Mouse (Mus musculus) hindbrain, embryonic 12.5 days (tissue): ENCODE measurements around the gene Snx27. TPM values are rescaled to one million over a fixed set of nuclear protein-coding genes. Genes with fewer than 3 reads are reported as not detected.

Experiments
- ATAC-seq: fragments of 200-750 bp; cut with Nextera tagmentation; 2 replicates; pipeline ENCODE4 v1.8.0; 2017; ENCODE audit warnings: moderate TSS enrichment; ENCODE audit not compliant: low FRiP score
- H3K27ac ChIP-seq: fragments of 300-500 bp; sonication (generic); 2 replicates; pipeline ENCODE4 v1.5.1; 2016; ENCODE audit warnings: mild to moderate bottlenecking
- H3K27me3 ChIP-seq: fragments of 300-500 bp; sonication (generic); 2 replicates; pipeline ENCODE4 v1.6.1; 2016; ENCODE audit warnings: mild to moderate bottlenecking
- H3K36me3 ChIP-seq: fragments of 300-500 bp; sonication (generic); 2 replicates; pipeline ENCODE4 v1.6.1; 2016; ENCODE audit warnings: mild to moderate bottlenecking
- H3K4me1 ChIP-seq: fragments of 300-500 bp; sonication (generic); 2 replicates; pipeline ENCODE4 v1.6.1; 2016
- H3K4me2 ChIP-seq: fragments of 300-500 bp; sonication (generic); replicated peaks from 2 replicates; pipeline ENCODE4 v1.6.1; 2016; ENCODE audit warnings: mild to moderate bottlenecking
- H3K4me3 ChIP-seq: fragments of 300-500 bp; sonication (generic); 2 replicates; pipeline ENCODE4 v1.5.1; 2016; ENCODE audit warnings: mild to moderate bottlenecking
- H3K9ac ChIP-seq: fragments of 300-500 bp; sonication (generic); 2 replicates; pipeline ENCODE4 v1.6.1; 2016; ENCODE audit warnings: mild to moderate bottlenecking, moderate library complexity
- H3K9me3 ChIP-seq: fragments of 300-500 bp; sonication (generic); replicated peaks from 2 replicates; pipeline ENCODE4 v1.6.1; 2016; ENCODE audit warnings: mild to moderate bottlenecking
- WGBS: fragments of 180-500 bp; shearing (Covaris S2); methylation state at CpG from one replicate; pipeline ENCODE4 v1.1.7; 2016; 5-methylcytosine and 5-hydroxymethylcytosine counted together
- polyA plus RNA-seq: library from polyadenylated mRNA; unstranded; fragments of >200 nt; fragmentation: Nextera tagmentation; extraction: Ambion mirVana; gene quantifications from 2 replicates; pipeline ENCODE4 v1.2.1, GENCODE M21; 2016

Gene Snx27
- polyA plus RNA-seq, 1 experiment from 2014 or later, result 73.3 TPM

DNA sequence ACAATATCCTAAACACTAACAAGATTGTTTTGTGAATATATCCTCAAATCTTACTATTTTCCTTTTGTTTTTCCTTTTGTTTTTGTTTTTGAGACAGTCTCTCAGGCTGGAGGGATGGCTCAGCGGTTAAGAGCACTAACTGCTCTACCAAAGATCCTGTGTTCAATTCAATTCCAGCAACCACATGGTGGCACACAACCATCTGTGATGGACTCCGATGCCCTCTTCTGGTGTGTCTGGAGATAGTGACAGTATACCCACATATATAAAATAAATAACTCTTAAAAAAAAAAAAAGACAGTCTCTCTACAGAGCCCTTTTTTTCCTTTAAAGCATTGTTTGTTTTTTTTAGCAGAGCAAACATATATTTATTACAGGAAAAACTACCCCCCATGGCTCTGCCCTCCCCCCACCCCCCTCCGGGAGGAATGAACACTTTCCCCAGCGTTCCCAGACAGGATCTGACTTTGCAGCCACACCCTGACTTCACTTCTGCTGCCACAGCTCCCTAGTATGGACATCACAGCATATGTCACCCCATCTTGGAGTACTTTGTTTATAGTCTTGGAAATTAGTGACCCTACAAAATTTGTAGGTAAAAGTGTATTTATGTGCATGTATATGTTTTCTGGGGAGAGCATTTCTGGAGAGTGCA, 18.0 kb downstream of the Snx27 start:
- WGBS, result 83% methylated on average over 4 of the region's 4 CpGs
- H3K4me3 ChIP-seq, result no peak overlapping the region
- no peak overlapping the region for H3K4me2 ChIP-seq
- ATAC-seq, result no peak
- no peak overlapping the region for H3K27ac ChIP-seq
- peaks cover 13% of the 10 kb centered on the region for H3K36me3 ChIP-seq
- H3K4me1 ChIP-seq, result 0 out of 2 replicates have a peak, but pooled peaks cover 4% of the 10 kb centered on the region
- H3K9ac ChIP-seq, result no peak overlapping the region
- no peaks in the 10 kb centered on the region for H3K27me3 ChIP-seq
- H3K9me3 ChIP-seq, result no peaks in the 10 kb centered on the region

DNA sequence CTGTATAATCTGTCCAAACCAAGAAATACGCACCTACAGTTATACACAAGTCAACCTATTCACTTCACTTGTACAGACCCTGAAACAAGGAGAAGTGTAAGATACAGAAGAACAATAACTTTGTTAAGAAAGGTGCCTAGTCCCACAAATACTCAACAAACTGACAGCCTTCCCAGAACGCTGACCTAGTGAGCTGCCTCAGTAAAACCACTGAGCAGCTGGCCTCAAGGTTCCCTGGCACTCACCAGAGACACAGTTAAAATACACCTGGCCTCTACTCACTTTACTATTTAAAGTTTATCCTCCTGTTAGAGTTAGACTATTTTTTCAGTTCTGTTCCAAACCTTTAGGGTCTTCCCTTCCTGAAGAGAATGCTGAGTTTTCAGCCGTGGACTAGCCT, 19.4 kb downstream of the Snx27 start:
- H3K9me3 ChIP-seq, result no peaks in the 10 kb centered on the region
- H3K27me3 ChIP-seq, result no peaks in the 10 kb centered on the region

DNA sequence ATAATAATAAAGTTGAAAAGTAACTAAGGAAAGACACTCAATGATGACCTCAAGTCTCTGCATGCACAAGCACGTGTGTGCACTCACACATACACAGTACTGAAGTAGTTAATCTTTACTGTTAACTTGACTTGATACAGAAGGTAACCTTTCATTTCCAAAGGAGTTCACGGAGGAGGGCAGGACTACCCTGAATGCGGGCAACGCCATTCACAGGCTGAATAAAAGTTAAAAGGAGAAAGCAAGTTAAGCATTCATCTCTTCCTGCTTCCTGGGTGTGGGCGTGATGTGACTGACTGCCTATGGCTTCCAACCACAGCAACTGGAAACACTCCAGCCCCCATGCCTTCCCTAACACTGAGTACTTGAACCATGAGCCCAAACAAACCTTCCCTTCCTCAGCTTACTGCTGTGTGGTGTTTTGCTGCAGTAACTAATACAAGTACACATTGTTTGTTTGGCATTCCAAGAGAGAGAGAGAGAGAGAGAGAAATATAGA, 22.5 kb downstream of the Snx27 start:
- Histone ChIP-seq H3K27ac (no peak overlapping the region), H3K9ac (no peak overlapping the region), H3K4me1 (no peaks in the 10 kb centered on the region), H3K4me3 (no peak overlapping the region), H3K36me3 (peaks cover 27% of the 10 kb centered on the region), H3K4me2 (no peak overlapping the region), H3K27me3 (no peaks in the 10 kb centered on the region), H3K9me3 (no peaks in the 10 kb centered on the region)
- WGBS, result 79% methylated on average over 5 of the region's 5 CpGs
- no peak for ATAC-seq

More for the DNA sequence above, 19.4 kb downstream of the Snx27 start:
- H3K9ac ChIP-seq, result no peak overlapping the region
- ATAC-seq, result no peak
- H3K36me3 ChIP-seq, result peaks cover 18% of the 10 kb centered on the region
- no peak overlapping the region for H3K4me3 ChIP-seq
- no peak overlapping the region for H3K4me2 ChIP-seq
- no peak overlapping the region for H3K27ac ChIP-seq
- 92% methylated on average over 3 of the region's 3 CpGs for WGBS
- H3K4me1 ChIP-seq, result 0 out of 2 replicates have a peak, but pooled peaks cover 4% of the 10 kb centered on the region

DNA sequence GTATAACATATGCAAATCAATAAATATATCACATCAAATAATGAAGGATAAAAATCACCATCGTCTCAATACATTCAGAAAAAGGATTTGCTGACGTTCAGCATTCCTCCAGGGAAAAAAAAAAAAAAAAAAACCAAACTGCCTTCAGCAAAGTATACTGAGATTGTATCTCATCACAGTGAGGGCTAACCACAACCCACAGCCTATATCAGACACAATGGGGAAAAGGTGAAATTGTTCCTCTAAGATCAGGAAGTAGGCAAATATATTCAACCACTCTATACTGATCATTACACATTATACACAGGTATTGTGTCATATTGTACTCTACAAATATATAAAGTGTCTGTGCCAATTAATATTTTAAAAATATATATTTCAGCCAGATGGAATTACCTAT, 33.5 kb downstream of the Snx27 start:
- Histone ChIP-seq H3K9ac (no peak overlapping the region), H3K4me3 (no peak overlapping the region), H3K9me3 (no peaks in the 10 kb centered on the region), H3K36me3 (no peaks in the 10 kb centered on the region), H3K27ac (no peak overlapping the region), H3K4me2 (no peak overlapping the region), H3K27me3 (no peaks in the 10 kb centered on the region), H3K4me1 (no peaks in the 10 kb centered on the region)
- 91% methylated on average over 2 of the region's 2 CpGs for WGBS
- no peak for ATAC-seq

DNA sequence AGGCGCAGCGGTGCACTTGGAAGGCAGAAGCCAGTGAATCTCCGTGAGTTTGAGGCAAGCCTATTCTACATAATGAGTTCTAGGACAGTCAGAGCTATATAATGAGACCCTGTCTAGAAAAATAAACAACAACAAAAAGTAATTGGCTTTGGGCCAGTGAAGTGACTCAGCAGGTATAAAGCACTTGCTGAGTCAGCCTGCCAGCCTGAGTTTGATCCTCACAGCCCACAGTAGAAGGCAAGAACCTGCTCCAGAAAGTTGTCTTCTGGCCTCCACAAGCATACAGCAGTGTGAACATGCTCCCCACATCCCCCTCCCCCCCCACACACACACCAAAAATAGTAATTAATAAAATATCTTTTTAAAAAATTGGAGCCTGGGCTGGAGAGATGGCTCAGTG, 45.3 kb downstream of the Snx27 start:
- Histone ChIP-seq H3K27ac (no peak overlapping the region), H3K9me3 (no peaks in the 10 kb centered on the region), H3K9ac (no peak overlapping the region), H3K4me3 (no peak overlapping the region), H3K27me3 (no peaks in the 10 kb centered on the region), H3K4me2 (no peak overlapping the region), H3K36me3 (no peaks in the 10 kb centered on the region), H3K4me1 (no peaks in the 10 kb centered on the region)
- WGBS, result 92% methylated on average over 3 of the region's 3 CpGs
- no peak for ATAC-seq

DNA sequence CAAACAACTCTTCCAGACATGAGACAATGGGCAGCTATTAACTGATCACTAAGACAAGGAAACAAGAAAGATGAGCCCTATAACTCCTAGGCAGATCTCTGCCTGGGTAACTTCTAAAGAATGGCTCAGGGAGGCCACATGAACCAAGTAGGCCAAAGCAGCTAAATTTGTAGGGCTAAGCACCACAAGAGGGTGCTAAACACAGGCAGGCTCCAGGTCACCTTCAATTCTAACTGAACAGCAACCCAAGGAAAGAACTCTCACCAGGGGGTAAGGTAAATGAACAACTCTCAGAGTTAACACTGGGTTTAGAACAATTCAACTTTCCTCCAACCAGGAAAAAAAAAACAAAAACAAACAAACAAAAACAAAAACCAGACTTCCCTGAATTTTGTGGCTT, 48.5 kb downstream of the Snx27 start:
- Histone ChIP-seq H3K36me3 (no peaks in the 10 kb centered on the region; the same call in none of the 2 replicates), H3K27me3 (no peaks in the 10 kb centered on the region), H3K9me3 (no peaks in the 10 kb centered on the region), H3K9ac (no peak overlapping the region), H3K27ac (no peak overlapping the region), H3K4me2 (no peak overlapping the region), H3K4me1 (no peaks in the 10 kb centered on the region), H3K4me3 (no peak overlapping the region)
- ATAC-seq, result no peak

DNA sequence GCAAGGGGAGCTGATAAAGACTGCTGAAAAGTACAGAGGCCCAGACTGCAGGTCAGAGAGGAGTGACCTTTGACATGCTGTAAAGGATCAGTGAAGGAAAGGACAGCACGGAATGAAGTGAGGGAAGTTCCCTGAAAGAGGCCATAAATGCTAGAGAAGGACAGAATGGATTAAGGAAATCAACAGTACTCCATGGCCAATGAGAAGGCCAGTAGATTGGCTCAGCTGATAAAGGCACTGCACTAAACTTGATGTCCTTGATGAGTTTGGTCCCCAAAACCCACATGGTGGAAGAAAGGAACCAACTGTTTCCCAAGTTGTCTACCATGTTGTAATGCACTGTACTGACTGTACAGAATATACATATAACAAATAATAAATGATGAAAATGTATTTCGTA, 55.8 kb downstream of the Snx27 start:
- Histone ChIP-seq H3K4me1 (no peaks in the 10 kb centered on the region), H3K9me3 (no peaks in the 10 kb centered on the region), H3K36me3 (peaks cover 19% of the 10 kb centered on the region), H3K9ac (no peak overlapping the region), H3K27ac (no peak overlapping the region), H3K4me3 (no peak overlapping the region), H3K27me3 (no peaks in the 10 kb centered on the region), H3K4me2 (no peak overlapping the region)
- WGBS, result 70% methylated on average over 2 of the region's 2 CpGs
- ATAC-seq, result no peak

DNA sequence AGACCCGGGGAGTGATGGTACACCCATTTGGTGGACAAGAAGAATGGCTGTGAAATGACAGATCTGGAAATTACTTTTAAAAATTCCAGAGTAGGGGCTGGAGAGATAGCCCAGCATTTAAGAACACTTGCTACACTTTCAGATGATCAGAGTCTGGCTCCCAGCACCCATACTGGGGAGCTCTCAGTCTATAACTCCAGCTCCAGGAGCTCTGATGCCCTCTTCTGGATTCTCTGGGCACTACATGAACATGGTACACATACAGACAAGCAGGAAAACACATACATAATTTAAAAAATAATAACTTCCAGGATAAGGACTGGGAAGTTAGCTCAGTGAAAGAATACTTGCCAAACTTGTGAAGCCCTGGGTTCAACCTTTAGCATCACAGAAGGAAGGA, 75.9 kb downstream of the Snx27 start:
- H3K4me3 ChIP-seq, result no peak overlapping the region
- H3K27ac ChIP-seq, result no peak overlapping the region
- no peak for ATAC-seq
- no peaks in the 10 kb centered on the region for H3K27me3 ChIP-seq
- H3K36me3 ChIP-seq, result peaks cover 24% of the 10 kb centered on the region
- H3K4me1 ChIP-seq, result no peaks in the 10 kb centered on the region
- WGBS, result 97% methylated on average over 1 of the region's 1 CpGs
- no peak overlapping the region for H3K4me2 ChIP-seq
- H3K9me3 ChIP-seq, result no peaks in the 10 kb centered on the region
- no peak overlapping the region for H3K9ac ChIP-seq

DNA sequence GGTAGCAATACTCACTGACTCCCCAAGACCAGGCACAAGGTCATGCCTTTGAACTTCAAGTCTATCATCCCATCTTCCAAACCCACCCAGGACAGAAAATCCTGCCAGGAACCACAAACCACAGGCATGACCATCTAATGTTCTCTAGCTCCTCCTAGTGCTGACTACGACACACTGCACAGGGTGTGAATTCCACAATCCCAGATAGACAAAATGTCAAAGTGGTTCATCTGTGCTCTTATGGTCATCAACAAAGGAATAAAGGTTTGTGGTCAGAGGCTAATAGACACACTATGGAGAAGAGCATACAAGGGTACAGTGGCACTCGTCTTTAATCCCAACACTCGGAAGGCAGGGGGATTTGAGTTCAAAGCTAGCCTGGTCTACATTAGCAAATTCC, 80.3 kb downstream of the Snx27 start:
- H3K4me3 ChIP-seq, result no peak overlapping the region
- H3K4me1 ChIP-seq, result no peaks in the 10 kb centered on the region
- H3K9ac ChIP-seq, result no peak overlapping the region
- H3K9me3 ChIP-seq, result no peaks in the 10 kb centered on the region
- H3K4me2 ChIP-seq, result no peak overlapping the region
- no peak overlapping the region for H3K27ac ChIP-seq
- peak; percentile 50; the same call in 1 of the 2 replicates for ATAC-seq
- 68% methylated on average over 3 of the region's 3 CpGs for WGBS
- no peaks in the 10 kb centered on the region for H3K27me3 ChIP-seq
- peaks cover 22% of the 10 kb centered on the region for H3K36me3 ChIP-seq

DNA sequence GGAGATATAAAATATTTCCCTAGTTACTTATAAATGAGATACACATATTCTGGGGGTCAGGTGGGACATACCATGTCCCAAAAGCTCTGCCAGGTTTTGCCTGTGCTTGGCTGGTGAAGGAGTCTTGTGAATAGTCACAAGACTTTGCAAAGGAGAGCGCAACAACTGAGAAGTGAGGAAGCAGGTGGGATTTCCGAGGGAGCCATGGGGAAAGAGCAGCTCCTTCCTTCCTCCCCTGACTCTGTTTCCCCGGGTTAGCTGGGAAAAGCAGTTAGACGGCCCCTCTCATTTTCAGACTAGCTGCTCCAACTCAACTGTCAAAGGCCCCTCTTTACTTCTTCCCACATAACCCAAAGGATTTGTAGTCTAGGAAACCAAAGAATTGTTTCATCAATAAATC, 85.4 kb downstream of the Snx27 start:
- Histone ChIP-seq H3K4me1 (peaks cover 5% of the 10 kb centered on the region), H3K36me3 (peaks cover 26% of the 10 kb centered on the region), H3K4me3 (no peak overlapping the region), H3K4me2 (no peak overlapping the region), H3K9me3 (no peaks in the 10 kb centered on the region), H3K27ac (no peak overlapping the region), H3K27me3 (no peaks in the 10 kb centered on the region), H3K9ac (no peak overlapping the region)
- ATAC-seq, result no peak
- 79% methylated on average over 4 of the region's 4 CpGs for WGBS

DNA sequence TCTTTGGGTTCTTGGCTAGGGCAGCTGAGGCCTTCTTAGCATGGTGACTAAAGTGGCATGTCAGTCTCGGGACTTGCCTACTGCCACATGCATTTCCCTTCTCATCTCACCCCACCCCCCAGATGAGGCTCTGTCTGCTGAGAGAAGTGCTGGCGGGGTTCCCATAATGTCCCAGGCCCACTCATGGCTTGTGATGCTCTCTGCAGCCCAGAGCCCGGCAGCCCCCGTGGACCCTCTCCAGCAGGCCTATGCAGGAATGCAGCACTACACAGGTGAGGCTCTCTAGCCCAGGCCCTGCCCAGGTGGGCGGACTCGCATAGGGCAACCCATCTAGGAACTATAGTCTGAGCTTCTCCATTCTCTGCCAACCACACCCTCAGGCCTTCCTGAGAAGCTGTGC, 94.9 kb downstream of the Snx27 start:
- H3K4me3 ChIP-seq, result no peak overlapping the region
- no peak for ATAC-seq
- H3K4me2 ChIP-seq, result no peak overlapping the region
- no peak overlapping the region for H3K27ac ChIP-seq
- H3K4me1 ChIP-seq, result peaks cover 71% of the 10 kb centered on the region
- 76% methylated on average over 6 of the region's 6 CpGs for WGBS
- no peaks in the 10 kb centered on the region for H3K27me3 ChIP-seq
- H3K9ac ChIP-seq, result peak overlapping the region; percentile 5; the same call in 1 of the 2 replicates
- H3K36me3 ChIP-seq, result peaks cover 67% of the 10 kb centered on the region
- H3K9me3 ChIP-seq, result no peaks in the 10 kb centered on the region

DNA sequence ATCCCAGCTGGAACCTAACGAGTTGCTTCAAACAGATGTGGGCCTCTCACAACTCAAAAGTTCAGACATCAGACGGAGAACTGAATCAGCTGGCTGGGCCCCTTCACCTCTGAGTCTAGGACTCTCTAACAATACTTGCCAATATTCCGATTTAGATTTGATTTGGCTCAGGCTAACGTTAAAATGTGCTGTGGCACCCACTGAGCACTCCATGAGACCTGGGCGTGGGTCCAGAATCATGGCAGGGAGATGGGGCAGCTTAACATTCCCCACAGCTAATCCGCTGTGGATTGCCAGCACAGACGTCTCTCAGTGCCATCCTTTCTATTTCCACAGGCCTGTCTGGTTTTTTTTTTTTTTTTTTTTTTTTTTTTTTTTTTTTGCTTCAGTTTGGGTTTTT, 96.6 kb downstream of the Snx27 start:
- Histone ChIP-seq H3K9ac (no peak overlapping the region), H3K9me3 (no peaks in the 10 kb centered on the region), H3K27ac (0 out of 2 replicates have a peak overlapping the region, but pooled peaks have one; percentile 48), H3K4me2 (no peak overlapping the region), H3K4me1 (peaks cover 80% of the 10 kb centered on the region), H3K27me3 (no peaks in the 10 kb centered on the region; the same call in 1 of the 2 replicates), H3K36me3 (peaks cover 61% of the 10 kb centered on the region), H3K4me3 (no peak overlapping the region)
- ATAC-seq, result no peak
- 74% methylated on average over 7 of the region's 7 CpGs for WGBS

DNA sequence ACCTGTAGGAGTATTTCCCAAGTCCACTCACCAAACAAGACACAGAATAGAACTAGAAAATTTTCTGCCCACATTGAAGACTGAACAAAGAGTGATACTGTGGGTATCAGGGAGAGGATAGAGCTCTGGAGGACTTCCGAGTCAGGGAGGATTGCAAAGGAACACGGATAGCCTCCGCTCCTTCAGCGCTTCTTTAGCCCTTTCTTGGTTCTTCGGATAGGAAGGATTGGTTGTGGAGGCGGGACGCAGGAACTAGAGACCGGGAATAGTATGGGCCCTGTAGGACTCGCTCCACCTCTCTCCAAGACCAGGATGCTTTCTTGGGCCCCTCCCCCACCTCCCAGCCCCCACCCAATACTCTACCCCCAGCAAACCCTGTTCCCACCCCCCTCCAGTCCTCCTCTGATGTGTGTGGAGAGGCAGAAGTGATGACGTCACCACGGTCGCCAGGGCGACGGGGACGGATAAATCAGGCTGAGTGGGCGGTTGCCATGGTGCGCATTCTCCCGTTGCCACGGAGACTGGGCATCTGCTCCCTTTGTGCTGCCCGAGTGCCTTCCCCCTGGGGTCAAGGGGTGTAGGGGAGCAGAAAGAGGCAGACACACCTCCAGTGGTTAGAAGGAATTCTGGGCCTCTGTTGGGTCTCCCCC, 98.6 kb downstream of the Snx27 start:
- peak overlapping the region; percentile 45; the same call in 1 of the 2 replicates for H3K9ac ChIP-seq
- 8% methylated on average over 20 of the region's 20 CpGs for WGBS
- peak overlapping the region; percentile 17 for H3K4me3 ChIP-seq
- peak overlapping the region; percentile 49 for H3K4me2 ChIP-seq
- peaks cover 8% of the 10 kb centered on the region; the same call in 1 of the 2 replicates for H3K27me3 ChIP-seq
- peak; percentile 94 for ATAC-seq
- H3K36me3 ChIP-seq, result peaks cover 46% of the 10 kb centered on the region
- H3K9me3 ChIP-seq, result no peaks in the 10 kb centered on the region
- H3K4me1 ChIP-seq, result peaks cover 77% of the 10 kb centered on the region
- H3K27ac ChIP-seq, result peak overlapping the region; percentile 93
